Mouse (Mus musculus) heart, postnatal 36 days (tissue): Measurements from ENCODE around the gene Trim63. TPM values are rescaled to one million over a fixed set of nuclear protein-coding genes. Genes with fewer than 3 reads are reported as not detected.

Source experiments
- DNase-seq, 2 experiments: peaks; one replicate each; pipeline ENCODE4 v3.0.0; 2021 to 2022
- intact Hi-C: fragments of 180-260 bp; cut with DNase I; formaldehyde crosslinking; loops from one replicate; pipeline ENCODE4 v1.15.1; 2025
- total RNA-seq, 2 experiments: library from RNA; stranded (reverse); gene quantifications; 2 replicates each; pipeline ENCODE4 v1.2.3; 2021

The Trim63 gene
- total RNA-seq, 2 experiments from 2014 or later: 234 to 314 TPM

GRCm38 (mm10) chr4:134297369-134297768, 17.6 kb upstream of the Trim63 start:
- intact Hi-C loops: no loop called here
- no peak for DNase-seq

GRCm38 (mm10) chr4:134298626-134299497, 16.1 kb upstream of the Trim63 start:
- DNase-seq: peak in 1 of 2 experiments; percentile 27
- intact Hi-C loops: no loop called here

DNA sequence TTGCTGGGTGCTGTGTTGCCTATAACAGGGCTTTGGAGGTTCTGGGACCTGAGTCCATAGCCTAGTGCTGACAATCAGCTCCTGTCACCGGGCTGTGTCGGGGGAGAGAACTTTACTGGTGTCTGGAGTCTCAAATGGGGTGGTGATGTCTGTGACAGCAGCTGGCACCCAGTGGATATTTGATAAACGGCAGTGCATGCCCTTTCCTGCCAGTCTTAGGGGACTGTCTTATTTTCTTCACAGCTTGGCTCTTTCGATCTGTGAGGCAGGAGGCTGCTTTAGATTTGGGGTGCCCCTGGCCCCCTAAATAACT, 15.5 kb upstream of the Trim63 start:
- peak in 1 of 2 experiments; percentile 44 for DNase-seq
- intact Hi-C loops: no loop called here

DNA sequence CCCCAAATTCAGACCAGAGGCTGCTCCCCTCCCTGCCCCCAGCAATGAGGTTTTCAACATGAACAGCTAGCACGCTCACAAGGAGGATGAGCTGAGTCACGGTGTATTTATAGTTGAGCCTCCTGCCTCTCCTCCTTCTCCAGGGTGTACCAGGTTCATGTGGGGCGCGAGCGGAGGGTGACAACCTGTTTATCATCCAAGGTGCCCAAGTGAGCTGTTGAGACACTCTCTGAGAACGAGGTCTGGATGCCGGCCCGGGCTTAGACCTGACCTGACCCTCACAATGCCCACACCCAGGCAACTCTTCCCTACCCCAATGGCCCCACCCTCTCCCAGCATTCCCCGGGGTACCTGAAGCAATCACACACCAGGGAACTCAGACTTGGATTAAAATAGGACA, 14.6 kb upstream of the Trim63 start:
- intact Hi-C loops: loop anchor here (2.0 kb wide), 1 partner anchor 14 kb away; the partner anchor contains the start of gene Trim63
- DNase-seq: peak; percentile 60 to 68

DNA sequence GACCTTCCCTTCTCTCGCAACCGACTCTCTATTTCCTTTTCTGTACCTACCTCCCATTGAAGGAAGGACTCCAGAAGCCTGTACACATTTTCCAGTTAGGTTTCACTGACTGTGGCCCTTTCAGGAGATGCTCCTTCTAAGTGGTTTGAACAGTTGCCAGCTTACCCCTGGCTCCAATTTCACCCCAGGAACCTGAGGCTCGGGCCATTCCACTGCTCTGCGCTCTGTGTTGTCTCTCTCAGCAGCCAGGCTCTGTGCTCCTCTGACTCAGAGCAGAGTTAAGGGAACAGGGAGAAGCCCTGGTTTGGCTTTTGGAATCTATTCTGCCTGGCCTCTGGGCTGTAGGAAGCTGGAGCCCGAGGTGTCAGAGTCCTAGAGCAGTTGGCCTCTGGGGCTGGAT, 12.8 kb upstream of the Trim63 start:
- no peak for DNase-seq
- intact Hi-C loops: no loop called here

- intact Hi-C loops: no loop called here
- no peak for DNase-seq
Observed at GRCm38 (mm10) chr4:134306963-134307362, 8.0 kb upstream of the Trim63 start.

DNA sequence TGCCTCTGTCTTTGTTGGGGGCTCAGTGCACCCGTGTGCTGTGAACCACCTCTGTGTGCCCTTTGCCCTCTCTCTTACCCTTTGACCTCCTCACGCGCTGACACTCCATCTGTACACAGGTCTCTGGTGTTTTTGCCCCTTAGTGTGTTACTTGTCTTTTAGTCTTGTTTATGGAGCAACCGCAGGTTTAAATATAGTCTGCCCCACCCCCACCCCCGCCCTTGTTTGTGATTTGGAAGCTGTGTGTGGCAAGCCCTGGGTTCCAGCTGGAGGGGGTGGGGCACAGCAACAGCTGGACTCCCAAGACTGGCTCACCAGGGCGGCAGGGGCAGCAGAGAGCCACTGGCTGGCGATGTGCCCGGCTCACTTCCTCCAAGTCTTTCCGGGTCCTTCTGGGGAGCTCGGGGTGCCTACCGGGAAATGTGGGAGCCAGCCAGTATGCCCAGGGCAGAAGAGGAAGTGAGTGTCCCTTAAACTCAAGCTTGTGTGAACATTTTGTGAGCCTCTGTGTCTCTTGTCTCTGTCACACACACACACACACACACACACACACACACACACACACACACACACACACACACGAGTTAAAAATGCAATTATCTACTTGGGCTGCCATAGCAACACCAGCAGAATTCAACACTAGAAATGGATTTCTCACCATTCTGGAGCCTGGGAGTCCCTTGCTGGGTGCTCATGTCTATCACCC, 7.4 kb upstream of the Trim63 start:
- peak; percentile 73 to 74 for DNase-seq
- intact Hi-C loops: no loop called here

- intact Hi-C loops: no loop called here
- no peak for DNase-seq
Observed at GRCm38 (mm10) chr4:134310106-134310505, 4.8 kb upstream of the Trim63 start.

GRCm38 (mm10) chr4:134310656-134311055, 4.3 kb upstream of the Trim63 start:
- no peak for DNase-seq

GRCm38 (mm10) chr4:134311784-134312183, 3.1 kb upstream of the Trim63 start:
- intact Hi-C loops: no loop called here
- no peak for DNase-seq

More at GRCm38 (mm10) chr4:134310656-134311055, 4.3 kb upstream of the Trim63 start:
- intact Hi-C loops: no loop called here

GRCm38 (mm10) chr4:134312341-134312740, 2.6 kb upstream of the Trim63 start:
- intact Hi-C loops: no loop called here
- no peak for DNase-seq

- intact Hi-C loops: no loop called here
Observed at GRCm38 (mm10) chr4:134312901-134313300, 2.0 kb upstream of the Trim63 start.

DNA sequence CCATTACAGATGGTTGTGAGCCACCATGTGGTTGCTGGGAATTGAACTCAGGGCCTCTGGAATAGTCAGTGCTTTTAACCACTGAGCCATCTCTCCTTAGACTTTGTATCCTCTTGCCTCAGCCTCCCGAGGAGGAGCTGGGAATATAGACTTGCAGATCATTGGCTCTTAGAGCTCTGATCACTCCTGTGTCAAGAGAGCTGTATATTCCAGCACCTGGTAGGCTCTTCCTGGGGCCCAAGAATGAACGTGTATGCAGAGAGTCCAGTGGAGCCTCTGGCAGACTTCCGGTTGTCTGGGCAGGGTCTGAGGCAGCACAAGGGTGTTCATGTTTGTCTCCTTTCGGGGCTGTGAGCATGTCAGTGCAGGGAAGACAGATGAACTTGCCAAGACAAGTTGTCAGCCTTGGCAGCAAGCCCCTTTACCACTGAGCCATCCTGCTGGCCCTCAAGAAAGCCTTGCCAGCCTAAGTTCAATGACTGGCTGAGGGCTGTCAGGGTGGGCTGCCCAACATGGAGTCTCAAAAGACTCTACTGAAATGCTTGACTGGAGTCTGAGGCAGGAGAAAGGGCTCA, 752 bp upstream of the Trim63 start:
- intact Hi-C loops: loop anchor here (2.0 kb wide), 2 partner anchors 13 to 43 kb away; no protein-coding TSS in a partner anchor
- no peak for DNase-seq

More at GRCm38 (mm10) chr4:134312901-134313300, 2.0 kb upstream of the Trim63 start:
- DNase-seq: no peak

DNA sequence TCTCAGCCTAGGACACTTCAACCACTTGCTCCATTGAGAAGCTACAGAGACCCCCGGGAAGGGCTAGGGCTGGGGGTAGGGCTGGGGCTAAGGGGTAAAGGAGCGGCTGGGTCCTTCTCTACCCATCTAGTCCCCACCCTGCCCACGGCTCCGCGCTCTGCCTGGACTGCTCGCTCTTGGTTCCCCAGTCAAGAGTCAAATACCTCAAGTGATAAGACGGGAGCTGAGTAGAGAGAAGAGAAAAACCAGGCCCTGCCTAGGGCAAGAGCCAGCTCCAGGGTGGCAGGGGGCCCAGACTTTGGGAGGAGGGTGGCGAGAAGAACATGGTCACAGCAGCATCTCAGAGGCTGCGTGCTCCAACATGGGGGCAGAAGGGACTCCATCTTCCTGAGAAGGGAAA, 550 bp downstream of the Trim63 start:
- intact Hi-C loops: loop anchor here (2.0 kb wide), 2 partner anchors 15 to 41 kb away; no protein-coding TSS in a partner anchor
- DNase-seq: no peak

DNA sequence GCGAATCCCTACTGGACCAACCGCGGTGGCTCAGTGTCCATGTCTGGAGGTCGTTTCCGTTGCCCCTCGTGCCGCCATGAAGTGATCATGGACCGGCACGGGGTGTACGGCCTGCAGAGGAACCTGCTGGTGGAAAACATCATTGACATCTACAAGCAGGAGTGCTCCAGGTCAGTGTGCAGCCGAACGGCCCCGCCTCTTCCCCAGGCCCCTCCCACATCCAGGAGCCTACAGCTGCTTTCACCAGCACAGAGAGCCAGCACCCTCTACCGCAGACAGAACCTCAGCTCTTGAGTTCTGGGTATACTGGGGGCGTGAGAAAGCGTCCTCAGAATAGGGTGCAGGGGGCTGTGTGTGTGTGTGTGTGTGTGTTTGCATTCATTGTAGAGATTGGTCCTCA, 1.5 kb downstream of the Trim63 start:
- intact Hi-C loops: no loop called here
- DNase-seq: no peak

- intact Hi-C loops: no loop called here
- no peak for DNase-seq
Observed at GRCm38 (mm10) chr4:134319074-134319473, 4.2 kb downstream of the Trim63 start.

- DNase-seq: no peak
- intact Hi-C loops: no loop called here
Observed at GRCm38 (mm10) chr4:134319674-134320073, 4.8 kb downstream of the Trim63 start.

DNA sequence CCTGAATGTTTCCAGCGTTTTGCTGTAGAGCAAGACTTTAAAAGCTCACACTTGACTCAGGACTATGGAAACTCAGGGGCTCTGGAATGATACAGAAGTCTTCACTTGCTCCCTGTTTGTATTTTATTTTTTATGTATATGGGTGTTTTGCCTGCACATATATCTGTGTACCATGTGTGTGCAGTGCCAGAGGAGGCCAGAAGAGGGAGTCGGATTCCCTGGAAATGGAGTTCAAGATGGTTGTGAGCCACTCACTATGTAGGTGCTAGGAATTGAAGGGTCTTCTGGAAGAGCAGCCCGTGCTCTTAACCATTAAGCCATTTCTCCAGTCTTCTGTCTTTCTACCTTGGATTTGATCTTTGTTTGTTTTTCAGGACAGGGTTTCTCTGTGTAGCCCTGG, 6.6 kb downstream of the Trim63 start:
- no peak for DNase-seq
- intact Hi-C loops: no loop called here

DNA sequence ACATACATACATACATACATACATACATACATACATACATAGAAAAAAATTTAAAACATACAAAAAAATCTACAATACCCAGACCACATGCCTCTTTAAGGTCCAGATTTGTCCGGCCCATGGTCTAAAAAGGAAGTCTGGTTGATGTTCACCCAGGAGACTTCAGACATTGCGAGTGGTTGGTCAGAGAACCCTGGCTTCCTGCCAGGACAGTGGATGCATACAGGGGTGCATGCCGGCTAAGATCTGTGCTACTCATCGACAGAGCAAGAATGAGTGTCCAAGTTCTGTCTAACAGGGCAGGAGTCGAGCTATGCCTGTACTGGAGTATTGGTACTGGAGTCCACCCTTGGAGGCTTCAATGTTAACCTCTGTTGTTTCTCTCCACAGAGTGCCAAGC, 9.7 kb downstream of the Trim63 start:
- no peak for DNase-seq
- intact Hi-C loops: no loop called here

GRCm38 (mm10) chr4:134326859-134327530, 12.1 kb downstream of the Trim63 start:
- DNase-seq: no peak
- intact Hi-C loops: no loop called here

DNA sequence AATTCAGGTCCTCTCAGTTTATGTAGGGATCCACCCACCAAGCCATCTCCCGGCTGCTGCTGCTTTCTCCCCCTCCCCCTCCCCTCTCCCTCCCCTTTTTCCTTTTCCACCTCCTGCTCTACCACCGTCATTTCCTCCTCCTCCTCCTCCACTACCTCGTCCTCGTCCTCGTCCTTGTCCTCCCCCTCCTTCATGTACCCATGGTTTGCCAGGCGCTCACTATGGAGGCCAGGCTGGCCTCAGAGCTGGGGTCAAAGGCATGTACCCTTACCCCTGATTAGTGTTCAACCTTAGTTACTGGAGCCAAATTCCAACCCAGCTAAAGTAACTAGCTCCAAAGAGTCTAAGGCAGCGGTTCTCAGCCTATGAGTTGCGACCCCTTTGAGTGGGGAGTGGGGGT, 13.2 kb downstream of the Trim63 start:
- intact Hi-C loops: no loop called here
- DNase-seq: no peak
